Mouse (Mus musculus): Measurements from ENCODE around the gene Pqlc3. TPM values are rescaled to one million over a fixed set of nuclear protein-coding genes. Genes with fewer than 3 reads are reported as not detected.

The Pqlc3 gene
- polyA plus RNA-seq, 1 experiment from 2014 or later = 2.5 TPM

Other genes starting within 250 kb of the Pqlc3 start
- gene Greb1, start 199.5 kb downstream of the Pqlc3 start, polyA plus RNA-seq (2014; fragmentation: Nextera tagmentation; extraction: Ambion mirVana) = 6.6 and 8.6 TPM in 2 replicates
- gene E2f6, start 189.4 kb downstream of the Pqlc3 start, polyA plus RNA-seq (2014; fragmentation: Nextera tagmentation; extraction: Ambion mirVana) = 36.8 and 56.7 TPM in 2 replicates
- gene Rock2, start 105.5 kb downstream of the Pqlc3 start, polyA plus RNA-seq (2014; fragmentation: Nextera tagmentation; extraction: Ambion mirVana) = 17.4 and 22.3 TPM in 2 replicates
- 0.14 and 0.63 TPM in 2 replicates for gene 2410004P03Rik, start 11.3 kb upstream of the Pqlc3 start, polyA plus RNA-seq (2014; fragmentation: Nextera tagmentation; extraction: Ambion mirVana)
- 0.13 and 0.30 TPM in 2 replicates for gene Kcnf1, start 176.5 kb upstream of the Pqlc3 start, polyA plus RNA-seq (2014; fragmentation: Nextera tagmentation; extraction: Ambion mirVana)